Mouse (Mus musculus): ENCODE data around the gene Ddx54. TPM values are rescaled to one million over a fixed set of nuclear protein-coding genes. Genes with fewer than 3 reads are reported as not detected.

Gene Ddx54
- polyA plus RNA-seq, 1 experiment from 2014 or later: 29.8 TPM

- H3K27me3 ChIP-seq (ENCODE audit: control insufficient read depth, insufficient read depth, low read length): no peaks in the 10 kb centered on the region
- ATAC-seq (ENCODE audit: low FRiP score) (no peak), DNase-seq (ENCODE audit: low spot score) (no peak)
- no peak overlapping the region for H3K4me3 ChIP-seq (replicated peaks; ENCODE audit: low read length)
- H3K4me1 ChIP-seq (replicated peaks; ENCODE audit: control insufficient read depth, insufficient read depth, low read length): peaks cover 80% of the 10 kb centered on the region
- no peaks in the 10 kb centered on the region for H3K9me3 ChIP-seq (ENCODE audit: control insufficient read depth, low read length)
- WGBS: 35% methylated on average over 9 of the region's 9 CpGs
- peak overlapping the region; percentile 92 for H3K27ac ChIP-seq
- peak overlapping the region; percentile 51; the same call in 1 of the 2 replicates for H3K9ac ChIP-seq
- peak overlapping the region; percentile 28 for H3K4me2 ChIP-seq (replicated peaks)
- H3K36me3 ChIP-seq (replicated peaks; ENCODE audit: control insufficient read depth, insufficient read depth): no peaks in the 10 kb centered on the region
These were observed 44.2 kb upstream of the Ddx54 start for GRCm38 (mm10) chr5:120568336-120568768.

GRCm38 (mm10) chr5:120568964-120569363 lies 43.6 kb upstream of the Ddx54 start:
- H3K4me3 ChIP-seq (replicated peaks; ENCODE audit: low read length): no peak overlapping the region
- no peaks in the 10 kb centered on the region for H3K27me3 ChIP-seq (ENCODE audit: control insufficient read depth, insufficient read depth, low read length)
- H3K27ac ChIP-seq: peak overlapping the region; percentile 92
- peak overlapping the region; percentile 18; the same call in 1 of the 2 replicates for H3K4me2 ChIP-seq (replicated peaks)
- no peaks in the 10 kb centered on the region for H3K9me3 ChIP-seq (ENCODE audit: control insufficient read depth, low read length)
- DNase-seq (ENCODE audit: low spot score) (no peak), ATAC-seq (ENCODE audit: low FRiP score) (no peak)
- no peaks in the 10 kb centered on the region for H3K36me3 ChIP-seq (replicated peaks; ENCODE audit: control insufficient read depth, insufficient read depth)
- H3K9ac ChIP-seq: peak overlapping the region; percentile 39; the same call in 1 of the 2 replicates
- WGBS: 77% methylated on average over 4 of the region's 4 CpGs
- peaks cover 78% of the 10 kb centered on the region for H3K4me1 ChIP-seq (replicated peaks; ENCODE audit: control insufficient read depth, insufficient read depth, low read length)

GRCm38 (mm10) chr5:120569791-120570190 lies 42.7 kb upstream of the Ddx54 start:
- Histone ChIP-seq H3K27me3 (ENCODE audit: control insufficient read depth, insufficient read depth, low read length) (no peaks in the 10 kb centered on the region), H3K4me3 (replicated peaks; ENCODE audit: low read length) (no peak overlapping the region), H3K36me3 (replicated peaks; ENCODE audit: control insufficient read depth, insufficient read depth) (no peaks in the 10 kb centered on the region), H3K9ac (no peak overlapping the region), H3K9me3 (ENCODE audit: control insufficient read depth, low read length) (no peaks in the 10 kb centered on the region), H3K4me2 (replicated peaks) (no peak overlapping the region), H3K4me1 (replicated peaks; ENCODE audit: control insufficient read depth, insufficient read depth, low read length) (peaks cover 73% of the 10 kb centered on the region), H3K27ac (0 out of 2 replicates have a peak overlapping the region, but pooled peaks have one; percentile 59)
- DNase-seq (ENCODE audit: low spot score): no peak
- no peak for ATAC-seq (ENCODE audit: low FRiP score)
- 94% methylated on average over 3 of the region's 3 CpGs for WGBS

GRCm38 (mm10) chr5:120570289-120570897 lies 42.1 kb upstream of the Ddx54 start:
- Histone ChIP-seq H3K4me1 (replicated peaks; ENCODE audit: control insufficient read depth, insufficient read depth, low read length) (peaks cover 67% of the 10 kb centered on the region), H3K9me3 (ENCODE audit: control insufficient read depth, low read length) (no peaks in the 10 kb centered on the region), H3K4me2 (replicated peaks) (no peak overlapping the region), H3K36me3 (replicated peaks; ENCODE audit: control insufficient read depth, insufficient read depth) (no peaks in the 10 kb centered on the region), H3K4me3 (replicated peaks; ENCODE audit: low read length) (no peak overlapping the region), H3K27ac (peak overlapping the region; percentile 59), H3K9ac (no peak overlapping the region), H3K27me3 (ENCODE audit: control insufficient read depth, insufficient read depth, low read length) (no peaks in the 10 kb centered on the region)
- WGBS: 77% methylated on average over 11 of the region's 11 CpGs
- no peak for ATAC-seq (ENCODE audit: low FRiP score)
- no peak for DNase-seq (ENCODE audit: low spot score)

GRCm38 (mm10) chr5:120571056-120571740 lies 41.3 kb upstream of the Ddx54 start:
- ATAC-seq (ENCODE audit: low FRiP score): no peak
- Histone ChIP-seq H3K27me3 (ENCODE audit: control insufficient read depth, insufficient read depth, low read length) (no peaks in the 10 kb centered on the region), H3K9me3 (ENCODE audit: control insufficient read depth, low read length) (no peaks in the 10 kb centered on the region), H3K36me3 (replicated peaks; ENCODE audit: control insufficient read depth, insufficient read depth) (no peaks in the 10 kb centered on the region), H3K9ac (no peak overlapping the region; the same call in 1 of the 2 replicates), H3K27ac (peak overlapping the region; percentile 59), H3K4me2 (replicated peaks) (no peak overlapping the region), H3K4me3 (replicated peaks; ENCODE audit: low read length) (no peak overlapping the region), H3K4me1 (replicated peaks; ENCODE audit: control insufficient read depth, insufficient read depth, low read length) (peaks cover 59% of the 10 kb centered on the region)
- WGBS: 39% methylated on average over 14 of the region's 14 CpGs
- DNase-seq (ENCODE audit: low spot score): no peak

- WGBS: 80% methylated on average over 10 of the region's 10 CpGs
- ATAC-seq (ENCODE audit: low FRiP score): no peak
- no peak for DNase-seq (ENCODE audit: low spot score)
- no peaks in the 10 kb centered on the region for H3K9me3 ChIP-seq (ENCODE audit: control insufficient read depth, low read length)
- H3K9ac ChIP-seq: no peak overlapping the region
- peaks cover 47% of the 10 kb centered on the region for H3K4me1 ChIP-seq (replicated peaks; ENCODE audit: control insufficient read depth, insufficient read depth, low read length)
- H3K4me3 ChIP-seq (replicated peaks; ENCODE audit: low read length): no peak overlapping the region
- H3K27me3 ChIP-seq (ENCODE audit: control insufficient read depth, insufficient read depth, low read length): no peaks in the 10 kb centered on the region
- H3K27ac ChIP-seq: no peak overlapping the region
- no peak overlapping the region for H3K4me2 ChIP-seq (replicated peaks)
- H3K36me3 ChIP-seq (replicated peaks; ENCODE audit: control insufficient read depth, insufficient read depth): no peaks in the 10 kb centered on the region
These were observed 38.0 kb upstream of the Ddx54 start for GRCm38 (mm10) chr5:120574469-120575063.

GRCm38 (mm10) chr5:120576781-120577301 lies 35.7 kb upstream of the Ddx54 start:
- peaks cover 33% of the 10 kb centered on the region for H3K4me1 ChIP-seq (replicated peaks; ENCODE audit: control insufficient read depth, insufficient read depth, low read length)
- 81% methylated on average over 11 of the region's 11 CpGs for WGBS
- no peak for DNase-seq (ENCODE audit: low spot score)
- no peak overlapping the region for H3K4me2 ChIP-seq (replicated peaks)
- no peaks in the 10 kb centered on the region for H3K9me3 ChIP-seq (ENCODE audit: control insufficient read depth, low read length)
- H3K27ac ChIP-seq: no peak overlapping the region
- no peak overlapping the region for H3K4me3 ChIP-seq (replicated peaks; ENCODE audit: low read length)
- ATAC-seq (ENCODE audit: low FRiP score): no peak
- no peaks in the 10 kb centered on the region for H3K36me3 ChIP-seq (replicated peaks; ENCODE audit: control insufficient read depth, insufficient read depth)
- no peak overlapping the region for H3K9ac ChIP-seq
- H3K27me3 ChIP-seq (ENCODE audit: control insufficient read depth, insufficient read depth, low read length): no peaks in the 10 kb centered on the region

GRCm38 (mm10) chr5:120577935-120578441 lies 34.6 kb upstream of the Ddx54 start:
- Histone ChIP-seq H3K9me3 (ENCODE audit: control insufficient read depth, low read length) (no peaks in the 10 kb centered on the region), H3K27ac (peak overlapping the region; percentile 71), H3K27me3 (ENCODE audit: control insufficient read depth, insufficient read depth, low read length) (no peaks in the 10 kb centered on the region), H3K4me1 (replicated peaks; ENCODE audit: control insufficient read depth, insufficient read depth, low read length) (peaks cover 29% of the 10 kb centered on the region), H3K4me3 (replicated peaks; ENCODE audit: low read length) (no peak overlapping the region), H3K36me3 (replicated peaks; ENCODE audit: control insufficient read depth, insufficient read depth) (0 out of 2 replicates have a peak, but pooled peaks cover under 1% of the 10 kb centered on the region), H3K4me2 (replicated peaks) (no peak overlapping the region), H3K9ac (no peak overlapping the region)
- DNase-seq (ENCODE audit: low spot score) (no peak), ATAC-seq (ENCODE audit: low FRiP score) (no peak)
- 55% methylated on average over 10 of the region's 10 CpGs for WGBS

GRCm38 (mm10) chr5:120578504-120579081 lies 33.9 kb upstream of the Ddx54 start:
- no peak for DNase-seq (ENCODE audit: low spot score)
- ATAC-seq (ENCODE audit: low FRiP score): no peak; the same call in 1 of the 2 replicates
- H3K9me3 ChIP-seq (ENCODE audit: control insufficient read depth, low read length): no peaks in the 10 kb centered on the region
- H3K27me3 ChIP-seq (ENCODE audit: control insufficient read depth, insufficient read depth, low read length): no peaks in the 10 kb centered on the region
- peak overlapping the region; percentile 71 for H3K27ac ChIP-seq
- H3K36me3 ChIP-seq (replicated peaks; ENCODE audit: control insufficient read depth, insufficient read depth): peaks cover 6% of the 10 kb centered on the region; the same call in 1 of the 2 replicates
- no peak overlapping the region for H3K4me2 ChIP-seq (replicated peaks)
- 50% methylated on average over 12 of the region's 12 CpGs for WGBS
- H3K4me1 ChIP-seq (replicated peaks; ENCODE audit: control insufficient read depth, insufficient read depth, low read length): peaks cover 29% of the 10 kb centered on the region
- no peak overlapping the region for H3K4me3 ChIP-seq (replicated peaks; ENCODE audit: low read length)
- H3K9ac ChIP-seq: no peak overlapping the region
